Mouse (Mus musculus): ENCODE results near the gene Eif2ak4. TPM values are rescaled to one million over a fixed set of nuclear protein-coding genes. Genes with fewer than 3 reads are reported as not detected.
A peak's percentile ranks its signal among the peaks of the same experiment; 100 is the strongest.

Eif2ak4 gene
- polyA plus RNA-seq, 1 experiment from 2014 or later: 14.5 TPM

DNA sequence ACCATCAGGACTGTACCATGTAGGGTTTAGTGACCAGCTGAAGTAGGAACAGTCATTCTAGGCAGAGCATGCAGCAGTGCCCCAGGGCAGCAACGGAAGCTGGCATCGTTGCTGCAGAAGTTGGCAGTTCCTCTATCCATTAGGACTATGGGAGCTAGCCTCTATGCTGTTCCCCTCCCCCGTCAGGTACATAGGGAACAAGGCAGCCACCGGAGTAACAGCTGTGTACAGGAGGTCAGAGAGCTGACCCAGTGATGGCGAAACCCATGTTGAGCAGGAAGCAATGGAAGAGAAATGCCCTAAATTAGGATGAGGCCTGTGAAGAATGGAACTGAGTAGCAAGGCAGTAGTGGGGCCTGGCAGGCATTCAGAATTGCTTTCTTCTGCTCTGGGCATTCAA is 53.8 kb downstream of the Eif2ak4 start:
- Histone ChIP-seq H3K27me3 (ENCODE audit: control insufficient read depth, insufficient read depth, low read length) (no peaks in the 10 kb centered on the region), H3K4me1 (replicated peaks; ENCODE audit: control insufficient read depth, insufficient read depth, low read length) (no peaks in the 10 kb centered on the region; the same call in 1 of the 2 replicates), H3K4me3 (ENCODE audit: low read depth, low read length) (no peak overlapping the region), H3K9me3 (ENCODE audit: control insufficient read depth, low read length) (no peaks in the 10 kb centered on the region), H3K9ac (ENCODE audit: low read length) (no peak overlapping the region), H3K4me2 (ENCODE audit: low read depth, low read length, severe bottlenecking) (no peak overlapping the region), H3K36me3 (ENCODE audit: control insufficient read depth, insufficient read depth, low read length) (no peaks in the 10 kb centered on the region), H3K27ac (ENCODE audit: low read depth, low read length) (no peak overlapping the region)
- ATAC-seq (replicated peaks; ENCODE audit: low FRiP score): no peak
- no peak for DNase-seq (ENCODE audit: low spot score)
- WGBS: 84% methylated on average over 5 of the region's 5 CpGs

DNA sequence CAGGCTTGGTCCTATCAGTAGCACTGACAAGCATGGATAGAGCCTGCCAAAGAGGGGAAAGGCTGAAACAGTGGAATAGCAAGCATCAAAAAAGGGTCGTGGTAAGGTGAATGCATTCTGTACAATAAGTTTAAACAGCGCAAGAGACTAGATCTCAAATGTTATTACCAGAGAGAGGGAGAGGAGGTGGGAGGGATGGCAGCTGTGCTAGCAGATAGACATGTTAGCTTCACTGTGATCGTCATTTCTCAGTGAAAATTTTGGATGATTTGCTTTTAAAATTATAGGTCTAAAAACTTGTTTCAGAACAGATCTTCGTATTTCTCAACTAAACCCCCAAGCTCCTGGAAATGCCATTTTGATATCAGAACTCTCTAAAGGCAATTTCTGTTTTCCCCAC is 54.3 kb downstream of the Eif2ak4 start:
- Histone ChIP-seq H3K27ac (ENCODE audit: low read depth, low read length) (no peak overlapping the region), H3K4me3 (ENCODE audit: low read depth, low read length) (no peak overlapping the region), H3K36me3 (ENCODE audit: control insufficient read depth, insufficient read depth, low read length) (no peaks in the 10 kb centered on the region), H3K9me3 (ENCODE audit: control insufficient read depth, low read length) (no peaks in the 10 kb centered on the region), H3K4me2 (ENCODE audit: low read depth, low read length, severe bottlenecking) (no peak overlapping the region), H3K4me1 (replicated peaks; ENCODE audit: control insufficient read depth, insufficient read depth, low read length) (no peaks in the 10 kb centered on the region; the same call in 1 of the 2 replicates), H3K9ac (ENCODE audit: low read length) (no peak overlapping the region), H3K27me3 (ENCODE audit: control insufficient read depth, insufficient read depth, low read length) (no peaks in the 10 kb centered on the region)
- DNase-seq (ENCODE audit: low spot score) (no peak), ATAC-seq (replicated peaks; ENCODE audit: low FRiP score) (no peak)
- WGBS: 92% methylated on average over 4 of the region's 4 CpGs

DNA sequence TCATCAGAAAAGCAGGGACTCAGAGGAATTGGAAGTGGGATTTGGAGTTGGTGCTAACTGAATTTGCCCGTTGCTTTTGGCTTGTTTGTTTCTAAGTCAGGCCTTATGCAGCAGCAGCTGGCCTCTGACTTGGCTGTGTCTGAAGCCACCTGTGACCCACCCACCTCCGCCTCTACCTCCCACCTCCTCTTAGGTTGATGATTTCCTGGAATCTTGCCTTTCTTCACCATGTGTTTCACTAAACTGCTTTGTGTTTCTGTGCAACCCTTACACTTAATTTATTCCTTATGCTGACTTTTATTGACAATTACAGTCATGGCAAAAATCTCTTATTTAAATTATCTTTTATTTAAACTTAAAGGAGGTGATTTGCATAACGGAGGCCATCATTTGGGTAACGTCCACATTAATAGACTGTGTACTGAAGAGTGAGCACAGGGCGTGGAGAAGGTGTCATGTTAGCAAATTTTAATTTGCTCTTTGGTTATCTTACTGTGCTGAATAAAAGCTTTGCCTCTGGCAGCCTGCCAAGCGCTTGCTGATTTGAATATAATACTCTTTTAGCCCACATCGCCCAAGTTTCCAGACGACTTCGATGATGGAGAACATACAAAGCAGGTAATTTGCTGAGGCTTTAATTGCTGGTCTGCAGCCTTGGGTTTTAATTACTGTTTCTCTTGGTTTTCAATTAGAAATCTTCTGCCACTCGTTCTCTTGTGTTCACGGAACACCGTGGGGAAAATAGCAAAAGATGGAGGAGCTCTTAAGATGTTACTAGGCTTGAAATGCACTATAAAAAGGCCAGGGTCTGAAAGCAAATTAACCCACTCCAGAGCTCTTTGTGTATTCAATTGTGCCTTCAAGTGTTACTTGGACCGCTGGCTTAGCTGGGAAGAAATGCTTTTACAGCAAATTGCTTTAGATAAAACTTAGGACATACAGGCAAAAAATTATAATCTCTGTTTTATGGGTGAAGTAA is 57.6 kb downstream of the Eif2ak4 start:
- Histone ChIP-seq H3K4me1 (replicated peaks; ENCODE audit: control insufficient read depth, insufficient read depth, low read length) (no peaks in the 10 kb centered on the region; the same call in 1 of the 2 replicates), H3K36me3 (ENCODE audit: control insufficient read depth, insufficient read depth, low read length) (no peaks in the 10 kb centered on the region), H3K9me3 (ENCODE audit: control insufficient read depth, low read length) (no peaks in the 10 kb centered on the region), H3K4me3 (ENCODE audit: low read depth, low read length) (no peak overlapping the region), H3K4me2 (ENCODE audit: low read depth, low read length, severe bottlenecking) (no peak overlapping the region), H3K27ac (ENCODE audit: low read depth, low read length) (no peak overlapping the region), H3K9ac (ENCODE audit: low read length) (no peak overlapping the region), H3K27me3 (ENCODE audit: control insufficient read depth, insufficient read depth, low read length) (no peaks in the 10 kb centered on the region)
- ATAC-seq (replicated peaks; ENCODE audit: low FRiP score) (peak; percentile 87), DNase-seq (ENCODE audit: low spot score) (peak; percentile 81)
- WGBS: 43% methylated on average over 13 of the region's 13 CpGs

DNA sequence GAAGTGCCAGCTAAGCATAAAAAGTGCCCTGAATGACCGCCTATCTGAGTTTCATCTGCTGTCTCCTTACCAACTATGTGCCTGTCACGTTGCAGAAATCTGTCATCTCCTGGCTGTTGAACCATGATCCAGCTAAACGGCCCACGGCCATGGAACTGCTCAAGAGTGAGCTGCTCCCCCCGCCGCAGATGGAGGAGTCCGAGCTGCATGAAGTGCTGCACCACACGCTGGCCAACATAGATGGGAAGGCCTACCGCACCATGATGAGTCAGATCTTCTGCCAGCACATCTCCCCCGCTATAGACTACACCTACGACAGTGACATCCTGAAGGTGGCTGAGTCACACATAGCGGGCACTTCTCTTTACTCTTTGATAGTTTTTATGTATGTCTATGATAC is 59.8 kb downstream of the Eif2ak4 start:
- Histone ChIP-seq H3K4me3 (ENCODE audit: low read depth, low read length) (no peak overlapping the region), H3K36me3 (ENCODE audit: control insufficient read depth, insufficient read depth, low read length) (no peaks in the 10 kb centered on the region), H3K9ac (ENCODE audit: low read length) (no peak overlapping the region), H3K27ac (ENCODE audit: low read depth, low read length) (no peak overlapping the region), H3K27me3 (ENCODE audit: control insufficient read depth, insufficient read depth, low read length) (no peaks in the 10 kb centered on the region), H3K4me2 (ENCODE audit: low read depth, low read length, severe bottlenecking) (no peak overlapping the region), H3K9me3 (ENCODE audit: control insufficient read depth, low read length) (no peaks in the 10 kb centered on the region), H3K4me1 (replicated peaks; ENCODE audit: control insufficient read depth, insufficient read depth, low read length) (no peaks in the 10 kb centered on the region; the same call in 1 of the 2 replicates)
- ATAC-seq (replicated peaks; ENCODE audit: low FRiP score) (no peak), DNase-seq (ENCODE audit: low spot score) (no peak)
- WGBS: 86% methylated on average over 12 of the region's 12 CpGs

DNA sequence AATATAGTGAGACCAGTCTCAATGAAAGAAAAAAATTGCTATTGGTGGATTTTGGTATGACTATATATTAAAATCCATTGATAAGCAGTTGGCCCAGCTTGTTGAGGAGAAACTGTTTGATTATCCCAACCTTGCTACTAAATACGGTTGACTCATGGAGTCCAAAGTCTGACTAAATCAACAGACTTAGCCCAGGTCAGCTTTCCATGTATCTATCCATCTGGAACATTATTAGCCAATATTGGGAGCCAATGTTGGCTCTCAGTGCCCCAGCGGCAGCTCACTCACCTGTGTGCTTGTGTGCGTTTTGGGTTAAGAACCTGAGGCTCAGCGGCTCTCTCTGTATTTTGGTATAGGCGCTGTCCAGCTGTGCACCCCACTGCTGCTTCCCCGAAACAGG is 62.6 kb downstream of the Eif2ak4 start:
- no peaks in the 10 kb centered on the region; the same call in 1 of the 2 replicates for H3K4me1 ChIP-seq (replicated peaks; ENCODE audit: control insufficient read depth, insufficient read depth, low read length)
- no peak for ATAC-seq (replicated peaks; ENCODE audit: low FRiP score)
- H3K27me3 ChIP-seq (ENCODE audit: control insufficient read depth, insufficient read depth, low read length): no peaks in the 10 kb centered on the region
- H3K27ac ChIP-seq (ENCODE audit: low read depth, low read length): no peak overlapping the region
- DNase-seq (ENCODE audit: low spot score): no peak
- H3K36me3 ChIP-seq (ENCODE audit: control insufficient read depth, insufficient read depth, low read length): no peaks in the 10 kb centered on the region
- WGBS: 87% methylated on average over 6 of the region's 6 CpGs
- no peak overlapping the region for H3K4me3 ChIP-seq (ENCODE audit: low read depth, low read length)
- no peak overlapping the region for H3K9ac ChIP-seq (ENCODE audit: low read length)
- H3K9me3 ChIP-seq (ENCODE audit: control insufficient read depth, low read length): no peaks in the 10 kb centered on the region
- H3K4me2 ChIP-seq (ENCODE audit: low read depth, low read length, severe bottlenecking): no peak overlapping the region

DNA sequence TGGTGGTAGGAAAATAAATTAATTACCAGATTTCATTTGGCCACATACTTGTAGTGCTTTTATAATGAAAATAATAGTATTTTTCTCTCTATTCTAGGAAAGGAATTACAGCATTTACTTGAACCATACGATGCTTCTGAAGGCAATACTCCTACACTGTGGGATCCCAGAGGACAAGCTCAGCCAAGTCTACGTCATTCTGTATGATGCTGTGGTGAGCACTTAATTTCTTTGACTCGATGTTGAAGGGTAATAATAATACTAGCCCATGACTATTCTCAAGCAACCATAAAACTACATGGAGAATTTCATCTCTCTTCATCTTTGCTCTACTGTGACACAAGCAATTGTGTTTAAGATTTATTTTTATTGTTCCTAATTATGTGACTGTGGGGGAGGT is 68.6 kb downstream of the Eif2ak4 start:
- DNase-seq (ENCODE audit: low spot score) (no peak), ATAC-seq (replicated peaks; ENCODE audit: low FRiP score) (no peak)
- Histone ChIP-seq H3K4me2 (ENCODE audit: low read depth, low read length, severe bottlenecking) (no peak overlapping the region), H3K36me3 (ENCODE audit: control insufficient read depth, insufficient read depth, low read length) (no peaks in the 10 kb centered on the region), H3K4me3 (ENCODE audit: low read depth, low read length) (no peak overlapping the region), H3K27ac (ENCODE audit: low read depth, low read length) (no peak overlapping the region), H3K9me3 (ENCODE audit: control insufficient read depth, low read length) (no peaks in the 10 kb centered on the region), H3K9ac (ENCODE audit: low read length) (no peak overlapping the region), H3K27me3 (ENCODE audit: control insufficient read depth, insufficient read depth, low read length) (no peaks in the 10 kb centered on the region), H3K4me1 (replicated peaks; ENCODE audit: control insufficient read depth, insufficient read depth, low read length) (no peaks in the 10 kb centered on the region)
- 90% methylated on average over 3 of the region's 3 CpGs for WGBS

DNA sequence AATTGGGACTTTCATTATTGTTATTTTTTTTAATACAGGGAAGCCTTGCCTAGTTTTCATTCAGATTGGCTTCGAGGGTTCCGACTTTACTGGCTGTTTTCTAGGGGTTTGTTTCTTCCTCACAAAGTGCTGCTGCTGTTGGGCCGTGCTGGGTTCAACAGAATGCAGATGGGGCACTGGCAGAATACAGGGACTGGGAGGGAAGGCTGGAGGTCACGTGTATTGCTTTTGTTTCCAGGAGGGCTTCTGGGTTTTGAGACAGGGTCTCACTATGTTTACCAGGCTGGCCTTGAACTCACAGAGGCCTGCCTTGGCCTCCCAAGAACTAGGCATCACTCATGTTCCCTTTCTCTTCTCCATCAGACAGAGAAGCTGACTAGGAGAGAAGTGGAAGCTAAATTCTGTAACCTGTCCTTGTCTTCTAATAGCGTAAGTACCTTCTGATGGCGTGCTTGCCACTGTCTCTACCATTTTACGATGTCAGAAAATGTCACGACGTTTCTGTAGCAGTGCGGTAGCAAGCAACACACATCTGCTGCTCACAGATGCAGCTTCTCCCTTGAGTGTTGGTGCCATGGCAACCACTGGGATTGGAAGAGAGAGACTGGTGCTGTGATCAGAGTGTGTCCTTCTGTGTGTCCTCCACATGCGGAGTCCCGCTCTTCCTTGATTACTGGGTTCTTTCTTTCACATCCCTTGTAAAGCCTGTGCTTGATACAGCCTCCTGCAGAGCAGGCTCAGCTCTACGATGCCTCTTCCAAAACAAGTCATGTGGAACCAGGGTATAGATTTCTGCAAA is 69.2 kb downstream of the Eif2ak4 start:
- 85% methylated on average over 13 of the region's 13 CpGs for WGBS
- Histone ChIP-seq H3K4me2 (ENCODE audit: low read depth, low read length, severe bottlenecking) (no peak overlapping the region), H3K27ac (ENCODE audit: low read depth, low read length) (no peak overlapping the region), H3K4me1 (replicated peaks; ENCODE audit: control insufficient read depth, insufficient read depth, low read length) (no peaks in the 10 kb centered on the region), H3K9ac (ENCODE audit: low read length) (no peak overlapping the region), H3K27me3 (ENCODE audit: control insufficient read depth, insufficient read depth, low read length) (no peaks in the 10 kb centered on the region), H3K4me3 (ENCODE audit: low read depth, low read length) (no peak overlapping the region), H3K9me3 (ENCODE audit: control insufficient read depth, low read length) (no peaks in the 10 kb centered on the region), H3K36me3 (ENCODE audit: control insufficient read depth, insufficient read depth, low read length) (no peaks in the 10 kb centered on the region)
- DNase-seq (ENCODE audit: low spot score) (no peak), ATAC-seq (replicated peaks; ENCODE audit: low FRiP score) (no peak)

DNA sequence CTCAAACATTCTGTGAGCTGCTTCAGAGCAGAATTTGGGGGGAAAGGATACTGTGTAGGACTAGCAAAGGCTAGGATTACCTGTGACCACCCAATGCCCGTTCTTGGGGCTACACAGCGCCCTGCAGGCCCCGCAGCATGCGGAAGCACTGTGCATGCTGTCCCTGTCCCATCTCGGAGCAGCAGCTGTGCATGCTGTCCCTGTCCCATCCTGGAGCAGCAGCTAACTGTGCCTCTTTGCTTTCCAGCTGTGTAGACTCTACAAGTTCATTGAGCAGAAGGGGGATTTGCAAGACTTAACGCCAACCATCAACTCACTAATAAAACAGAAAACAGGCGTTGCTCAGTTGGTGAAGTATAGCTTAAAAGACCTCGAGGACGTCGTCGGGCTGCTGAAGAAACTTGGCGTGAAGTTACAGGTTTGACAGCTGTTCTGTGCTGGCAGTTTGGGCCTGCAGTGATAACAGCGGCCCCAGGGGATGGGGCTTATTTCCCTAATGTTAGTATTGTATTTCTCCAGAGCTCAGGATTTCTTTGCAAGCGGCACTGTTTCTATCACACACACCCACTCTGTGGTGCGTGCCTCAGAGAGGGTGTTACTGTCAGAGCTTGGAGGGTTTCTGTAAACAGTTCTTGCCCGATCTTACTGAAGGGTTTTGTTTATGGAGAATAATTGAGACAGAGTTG is 73.2 kb downstream of the Eif2ak4 start:
- H3K27ac ChIP-seq (ENCODE audit: low read depth, low read length): no peak overlapping the region
- ATAC-seq (replicated peaks; ENCODE audit: low FRiP score) (no peak), DNase-seq (ENCODE audit: low spot score) (no peak)
- H3K4me2 ChIP-seq (ENCODE audit: low read depth, low read length, severe bottlenecking): no peak overlapping the region
- H3K27me3 ChIP-seq (ENCODE audit: control insufficient read depth, insufficient read depth, low read length): no peaks in the 10 kb centered on the region
- no peaks in the 10 kb centered on the region for H3K36me3 ChIP-seq (ENCODE audit: control insufficient read depth, insufficient read depth, low read length)
- H3K4me1 ChIP-seq (replicated peaks; ENCODE audit: control insufficient read depth, insufficient read depth, low read length): no peaks in the 10 kb centered on the region
- WGBS: 80% methylated on average over 16 of the region's 16 CpGs
- H3K4me3 ChIP-seq (ENCODE audit: low read depth, low read length): no peak overlapping the region
- H3K9me3 ChIP-seq (ENCODE audit: control insufficient read depth, low read length): no peaks in the 10 kb centered on the region
- H3K9ac ChIP-seq (ENCODE audit: low read length): no peak overlapping the region

Data from forebrain, embryonic 11.5 days (tissue).